Mouse (Mus musculus) ovary, postnatal 10 days (tissue): ENCODE data around the gene Kcnj6.

Source experiments
- DNase-seq: peaks from one replicate; pipeline ENCODE4 v3.0.0; 2022; ENCODE audit warnings: low spot score

Kcnj6 gene

GRCm38 (mm10) chr16:94714483-94714882, 283.0 kb downstream of the Kcnj6 start:
- no peak for DNase-seq

- DNase-seq = peak; percentile 59
Observed at GRCm38 (mm10) chr16:94713480-94714094, 283.9 kb downstream of the Kcnj6 start.

GRCm38 (mm10) chr16:94701971-94702370, 295.5 kb downstream of the Kcnj6 start:
- no peak for DNase-seq

- DNase-seq = no peak
Observed at GRCm38 (mm10) chr16:94701141-94701540, 296.4 kb downstream of the Kcnj6 start.
